Mouse (Mus musculus) intestine, embryonic 15.5 days (tissue): ENCODE measurements around the gene S1pr2. TPM values are rescaled to one million over a fixed set of nuclear protein-coding genes. Genes with fewer than 3 reads are reported as not detected.

Experiments
- ATAC-seq: fragments of 200-750 bp; cut with Nextera tagmentation; 2 replicates; pipeline ENCODE4 v1.8.0; 2017; ENCODE audit warnings: moderate TSS enrichment, moderate library complexity
- H3K27ac ChIP-seq: fragments of 300-500 bp; sonication (generic); 2 replicates; pipeline ENCODE4 v1.5.1; 2015; ENCODE audit warnings: mild to moderate bottlenecking, inconsistent platforms
- H3K27me3 ChIP-seq: fragments of 300-500 bp; sonication (generic); replicated peaks from 2 replicates; pipeline ENCODE4 v1.6.1; 2015; ENCODE audit warnings: inconsistent platforms
- H3K36me3 ChIP-seq: fragments of 300-500 bp; sonication (generic); 2 replicates; pipeline ENCODE4 v1.6.1; 2015; ENCODE audit warnings: inconsistent platforms
- H3K4me1 ChIP-seq: fragments of 300-500 bp; sonication (generic); replicated peaks from 2 replicates; pipeline ENCODE4 v1.6.1; 2015; ENCODE audit warnings: inconsistent platforms
- H3K4me2 ChIP-seq: fragments of 300-500 bp; sonication (generic); replicated peaks from 2 replicates; pipeline ENCODE4 v1.6.1; 2015; ENCODE audit warnings: mild to moderate bottlenecking, inconsistent platforms
- H3K4me3 ChIP-seq: fragments of 300-500 bp; sonication (generic); replicated peaks from 2 replicates; pipeline ENCODE4 v1.5.1; 2015; ENCODE audit warnings: inconsistent platforms
- H3K9ac ChIP-seq: fragments of 300-500 bp; sonication (generic); 2 replicates; pipeline ENCODE4 v1.6.1; 2015; ENCODE audit warnings: inconsistent platforms
- H3K9me3 ChIP-seq: fragments of 300-500 bp; sonication (generic); 2 replicates; pipeline ENCODE4 v1.6.1; 2016; ENCODE audit warnings: inconsistent platforms
- WGBS: fragments of 180-500 bp; shearing (Covaris S2); methylation state at CpG from one replicate; pipeline ENCODE4 v1.1.7; 2015; 5-methylcytosine and 5-hydroxymethylcytosine counted together
- polyA plus RNA-seq: library from polyadenylated mRNA; unstranded; fragments of >200 nt; fragmentation: Nextera tagmentation; extraction: Ambion mirVana; gene quantifications from 2 replicates; pipeline ENCODE4 v1.2.1, GENCODE M21; 2015

The S1pr2 gene
- polyA plus RNA-seq, 1 experiment from 2014 or later: 29.2 TPM

- no peaks in the 10 kb centered on the region for H3K9me3 ChIP-seq
- H3K4me3 ChIP-seq: no peak overlapping the region
- peaks cover 14% of the 10 kb centered on the region for H3K4me1 ChIP-seq
- no peak overlapping the region for H3K9ac ChIP-seq
- H3K36me3 ChIP-seq: no peaks in the 10 kb centered on the region
- 75% methylated on average over 3 of the region's 3 CpGs for WGBS
- no peak overlapping the region for H3K4me2 ChIP-seq
- no peak for ATAC-seq
- no peaks in the 10 kb centered on the region for H3K27me3 ChIP-seq
- no peak overlapping the region for H3K27ac ChIP-seq
Measured at GRCm38 (mm10) chr9:20995069-20995468, 18.5 kb upstream of the S1pr2 start.

GRCm38 (mm10) chr9:20993165-20993898, 16.8 kb upstream of the S1pr2 start:
- no peaks in the 10 kb centered on the region for H3K36me3 ChIP-seq
- peak overlapping the region; percentile 4; the same call in 1 of the 2 replicates for H3K27ac ChIP-seq
- H3K4me1 ChIP-seq: peaks cover 14% of the 10 kb centered on the region
- H3K9me3 ChIP-seq: no peaks in the 10 kb centered on the region
- no peak overlapping the region for H3K9ac ChIP-seq
- WGBS: 28% methylated on average over 5 of the region's 5 CpGs
- H3K4me3 ChIP-seq: no peak overlapping the region
- no peaks in the 10 kb centered on the region for H3K27me3 ChIP-seq
- peak; percentile 82 for ATAC-seq
- 0 out of 2 replicates have a peak overlapping the region, but pooled peaks have one; percentile 4 for H3K4me2 ChIP-seq

- H3K36me3 ChIP-seq: no peaks in the 10 kb centered on the region
- H3K9me3 ChIP-seq: no peaks in the 10 kb centered on the region
- H3K27ac ChIP-seq: no peak overlapping the region
- no peak overlapping the region for H3K4me3 ChIP-seq
- no peaks in the 10 kb centered on the region for H3K27me3 ChIP-seq
- WGBS: 96% methylated on average over 4 of the region's 4 CpGs
- peaks cover 14% of the 10 kb centered on the region for H3K4me1 ChIP-seq
- no peak for ATAC-seq
- H3K4me2 ChIP-seq: no peak overlapping the region
- H3K9ac ChIP-seq: no peak overlapping the region
Measured at GRCm38 (mm10) chr9:20991587-20991986, 15.0 kb upstream of the S1pr2 start.

GRCm38 (mm10) chr9:20990861-20991260, 14.3 kb upstream of the S1pr2 start:
- Histone ChIP-seq H3K36me3 (no peaks in the 10 kb centered on the region), H3K4me3 (no peak overlapping the region), H3K27ac (peak overlapping the region; percentile 32; the same call in 1 of the 2 replicates), H3K9ac (peak overlapping the region; percentile 15; the same call in 1 of the 2 replicates), H3K27me3 (no peaks in the 10 kb centered on the region), H3K9me3 (no peaks in the 10 kb centered on the region), H3K4me1 (peaks cover 14% of the 10 kb centered on the region), H3K4me2 (peak overlapping the region; percentile 38; the same call in 1 of the 2 replicates)
- ATAC-seq: no peak
- 6% methylated on average over 10 of the region's 10 CpGs for WGBS

GRCm38 (mm10) chr9:20987953-20988352, 11.4 kb upstream of the S1pr2 start:
- H3K36me3 ChIP-seq: no peaks in the 10 kb centered on the region
- no peaks in the 10 kb centered on the region for H3K9me3 ChIP-seq
- H3K4me2 ChIP-seq: no peak overlapping the region
- H3K9ac ChIP-seq: no peak overlapping the region
- H3K27me3 ChIP-seq: no peaks in the 10 kb centered on the region
- H3K4me3 ChIP-seq: no peak overlapping the region
- WGBS: 33% methylated on average over 7 of the region's 7 CpGs
- ATAC-seq: no peak
- peak overlapping the region; percentile 66; the same call in 1 of the 2 replicates for H3K27ac ChIP-seq
- H3K4me1 ChIP-seq: peaks cover 8% of the 10 kb centered on the region

GRCm38 (mm10) chr9:20986952-20987686, 10.5 kb upstream of the S1pr2 start:
- no peaks in the 10 kb centered on the region for H3K36me3 ChIP-seq
- H3K27ac ChIP-seq: peak overlapping the region; percentile 66
- H3K27me3 ChIP-seq: no peaks in the 10 kb centered on the region
- no peak overlapping the region for H3K4me3 ChIP-seq
- peaks cover 7% of the 10 kb centered on the region for H3K4me1 ChIP-seq
- ATAC-seq: peak; percentile 86
- no peak overlapping the region for H3K4me2 ChIP-seq
- no peak overlapping the region for H3K9ac ChIP-seq
- WGBS: 47% methylated on average over 15 of the region's 15 CpGs
- no peaks in the 10 kb centered on the region for H3K9me3 ChIP-seq

- H3K9ac ChIP-seq: no peak overlapping the region
- H3K4me2 ChIP-seq: no peak overlapping the region
- H3K9me3 ChIP-seq: no peaks in the 10 kb centered on the region
- H3K36me3 ChIP-seq: no peaks in the 10 kb centered on the region
- no peaks in the 10 kb centered on the region for H3K27me3 ChIP-seq
- no peak for ATAC-seq
- H3K4me3 ChIP-seq: no peak overlapping the region
- H3K4me1 ChIP-seq: peaks cover 11% of the 10 kb centered on the region
- 45% methylated on average over 5 of the region's 5 CpGs for WGBS
- H3K27ac ChIP-seq: no peak overlapping the region
Measured at GRCm38 (mm10) chr9:20983169-20983568, 6.6 kb upstream of the S1pr2 start.

GRCm38 (mm10) chr9:20982171-20982570, 5.6 kb upstream of the S1pr2 start:
- H3K36me3 ChIP-seq: no peaks in the 10 kb centered on the region
- no peaks in the 10 kb centered on the region for H3K27me3 ChIP-seq
- peaks cover 11% of the 10 kb centered on the region for H3K4me1 ChIP-seq
- no peak overlapping the region for H3K4me3 ChIP-seq
- H3K4me2 ChIP-seq: no peak overlapping the region
- 65% methylated on average over 3 of the region's 3 CpGs for WGBS
- no peak overlapping the region for H3K27ac ChIP-seq
- no peaks in the 10 kb centered on the region for H3K9me3 ChIP-seq
- no peak overlapping the region for H3K9ac ChIP-seq
- ATAC-seq: no peak

GRCm38 (mm10) chr9:20979769-20980168, 3.2 kb upstream of the S1pr2 start:
- ATAC-seq: no peak
- Histone ChIP-seq H3K36me3 (no peaks in the 10 kb centered on the region), H3K4me3 (no peak overlapping the region), H3K9ac (no peak overlapping the region), H3K27ac (no peak overlapping the region), H3K4me2 (no peak overlapping the region), H3K4me1 (peaks cover 23% of the 10 kb centered on the region), H3K9me3 (no peaks in the 10 kb centered on the region), H3K27me3 (no peaks in the 10 kb centered on the region)
- 79% methylated on average over 7 of the region's 7 CpGs for WGBS

- H3K36me3 ChIP-seq: no peaks in the 10 kb centered on the region
- H3K27ac ChIP-seq: 0 out of 2 replicates have a peak overlapping the region, but pooled peaks have one; percentile 36
- H3K9me3 ChIP-seq: no peaks in the 10 kb centered on the region
- peaks cover 28% of the 10 kb centered on the region for H3K4me1 ChIP-seq
- H3K27me3 ChIP-seq: no peaks in the 10 kb centered on the region
- ATAC-seq: no peak
- 59% methylated on average over 5 of the region's 5 CpGs for WGBS
- no peak overlapping the region for H3K9ac ChIP-seq
- no peak overlapping the region for H3K4me2 ChIP-seq
- H3K4me3 ChIP-seq: no peak overlapping the region
Measured at GRCm38 (mm10) chr9:20979181-20979580, 2.6 kb upstream of the S1pr2 start.

- H3K27ac ChIP-seq: peak overlapping the region; percentile 36; the same call in 1 of the 2 replicates
- H3K4me1 ChIP-seq: peaks cover 28% of the 10 kb centered on the region
- no peak overlapping the region for H3K4me2 ChIP-seq
- no peaks in the 10 kb centered on the region for H3K9me3 ChIP-seq
- H3K4me3 ChIP-seq: no peak overlapping the region
- WGBS: 54% methylated on average over 10 of the region's 10 CpGs
- no peaks in the 10 kb centered on the region for H3K36me3 ChIP-seq
- ATAC-seq: no peak
- H3K27me3 ChIP-seq: no peaks in the 10 kb centered on the region
- H3K9ac ChIP-seq: no peak overlapping the region
Measured at GRCm38 (mm10) chr9:20978409-20979095, 2.0 kb upstream of the S1pr2 start.
